16 mouse cellular contexts compared by ENCODE assay signal in genomic region chr4:3236148-3236779, GRCm38 (mm10). TPM values are rescaled to one million over a fixed set of nuclear protein-coding genes. Genes with fewer than 3 reads are reported as not detected.
DNase-seq lines count a peak whose midpoint lies in the region; ATAC-seq and TF ChIP-seq lines count a peak whose summit lies in the region.
"Not testable (repeated sequence)": the region's sequence is repeated elsewhere in the genome, so short reads cannot be mapped to it uniquely, and the experiment has no call there.
"Had no signal": no experiment of that assay in that cellular context is flagged by ENCODE, and none has a peak within 500 bp of the region (broad histone marks: within the 10 kb centered on the region; RNA-seq: fewer than 3 reads in every experiment).

No protein-coding gene starts in this region.

- H3K4me2 ChIP-seq in embryonic facial prominence, embryonic 15.5 days (replicated peaks); hindbrain, embryonic 11.5 days (replicated peaks; ENCODE audit: low read depth, low read length); intestine, postnatal 0 days (replicated peaks; ENCODE audit: low read depth); limb, embryonic 15.5 days; lung, embryonic 15.5 days; midbrain, embryonic 14.5 days (ENCODE audit: low read length); stomach, embryonic 16.5 days (ENCODE audit: low read depth, low read length): not testable (repeated sequence)

- ATAC-seq in embryonic facial prominence, embryonic 15.5 days (ENCODE audit: insufficient number of reproducible peaks, low FRiP score, low TSS enrichment, low read depth): peak; percentile 67; the same call in 1 of the 2 replicates
- ATAC-seq in hindbrain, embryonic 11.5 days (ENCODE audit: low FRiP score): peak; percentile 53; the same call in 1 of the 2 replicates
- 0 out of 2 replicates have a peak, but pooled peaks have one; percentile 16 for ATAC-seq in intestine, postnatal 0 days
- 0 out of 2 replicates have a peak, but pooled peaks have one; percentile 48 for ATAC-seq in limb, embryonic 15.5 days (ENCODE audit: insufficient number of reproducible peaks, low FRiP score, low TSS enrichment, low read depth)
- ATAC-seq in lung, embryonic 15.5 days (ENCODE audit: borderline replicate concordance, extremely low read depth, low FRiP score, low TSS enrichment): peak; percentile 58; the same call in 1 of the 2 replicates
- peak; percentile 54; the same call in 1 of the 2 replicates for ATAC-seq in midbrain, embryonic 14.5 days (ENCODE audit: low FRiP score, low TSS enrichment)
- ATAC-seq in stomach, embryonic 16.5 days (ENCODE audit: insufficient read depth, low FRiP score): peak; percentile 26; the same call in 1 of the 2 replicates

- not testable (repeated sequence) for H3K36me3 ChIP-seq in embryonic facial prominence, embryonic 15.5 days; hindbrain, embryonic 11.5 days (ENCODE audit: control insufficient read depth, insufficient read depth, low read length); intestine, postnatal 0 days (ENCODE audit: control insufficient read depth, insufficient read depth); limb, embryonic 15.5 days; lung, embryonic 15.5 days; midbrain, embryonic 14.5 days (ENCODE audit: control insufficient read depth, insufficient read depth, low read length); stomach, embryonic 16.5 days (ENCODE audit: control insufficient read depth, insufficient read depth, low read length)

- not testable (repeated sequence) for H3K27me3 ChIP-seq in embryonic facial prominence, embryonic 15.5 days; hindbrain, embryonic 11.5 days (ENCODE audit: control insufficient read depth, insufficient read depth, low read length); intestine, postnatal 0 days (replicated peaks; ENCODE audit: control insufficient read depth, insufficient read depth, low read length); limb, embryonic 15.5 days; lung, embryonic 15.5 days; midbrain, embryonic 14.5 days (ENCODE audit: control insufficient read depth, insufficient read depth, low read length); stomach, embryonic 16.5 days (ENCODE audit: control insufficient read depth, insufficient read depth, low read length)

- H3K9me3 ChIP-seq in embryonic facial prominence, embryonic 15.5 days (replicated peaks); intestine, postnatal 0 days (ENCODE audit: control insufficient read depth); limb, embryonic 15.5 days; lung, embryonic 15.5 days; stomach, embryonic 16.5 days (replicated peaks; ENCODE audit: control insufficient read depth, low read length): not testable (repeated sequence)
- H3K9me3 ChIP-seq in hindbrain, embryonic 11.5 days (ENCODE audit: control insufficient read depth, low read length): peaks cover 14% of the 10 kb centered on the region
- peaks cover 21% of the 10 kb centered on the region for H3K9me3 ChIP-seq in midbrain, embryonic 14.5 days (ENCODE audit: control insufficient read depth, low read length)

- 20% methylated on average over 2 of the region's 2 CpGs for WGBS in embryonic facial prominence, embryonic 15.5 days
- WGBS in hindbrain, embryonic 11.5 days: 29% methylated on average over 2 of the region's 2 CpGs
- WGBS in intestine, postnatal 0 days: 28% methylated on average over 2 of the region's 2 CpGs
- 20% methylated on average over 2 of the region's 2 CpGs for WGBS in limb, embryonic 15.5 days
- WGBS in lung, embryonic 15.5 days: 23% methylated on average over 2 of the region's 2 CpGs
- 26% methylated on average over 2 of the region's 2 CpGs for WGBS in midbrain, embryonic 14.5 days
- 28% methylated on average over 2 of the region's 2 CpGs for WGBS in stomach, embryonic 16.5 days

- H3K4me1 ChIP-seq in embryonic facial prominence, embryonic 15.5 days; hindbrain, embryonic 11.5 days (replicated peaks; ENCODE audit: control insufficient read depth, insufficient read depth, low read length); intestine, postnatal 0 days (replicated peaks; ENCODE audit: control insufficient read depth, insufficient read depth, low read length); limb, embryonic 15.5 days; lung, embryonic 15.5 days; midbrain, embryonic 14.5 days (ENCODE audit: control insufficient read depth, insufficient read depth, low read length); stomach, embryonic 16.5 days (ENCODE audit: control insufficient read depth, insufficient read depth, low read length): not testable (repeated sequence)

- H3K9ac ChIP-seq in embryonic facial prominence, embryonic 15.5 days; hindbrain, embryonic 11.5 days (ENCODE audit: low read depth, low read length); intestine, postnatal 0 days (ENCODE audit: low read depth, low read length); limb, embryonic 15.5 days; lung, embryonic 15.5 days; midbrain, embryonic 14.5 days (replicated peaks; ENCODE audit: low read length); stomach, embryonic 16.5 days (ENCODE audit: low read length): not testable (repeated sequence)

- peak; percentile 90 for DNase-seq in heart, adult 11 months
- not testable (repeated sequence) for DNase-seq in hindbrain, embryonic 11.5 days (ENCODE audit: low spot score); midbrain, embryonic 14.5 days

- not testable (repeated sequence) for H3K4me3 ChIP-seq in embryonic facial prominence, embryonic 15.5 days (replicated peaks); hindbrain, embryonic 11.5 days (ENCODE audit: low read depth, low read length); intestine, postnatal 0 days (ENCODE audit: low read depth, low read length); limb, embryonic 15.5 days; lung, embryonic 15.5 days; midbrain, embryonic 14.5 days (replicated peaks; ENCODE audit: low read depth, low read length); stomach, embryonic 16.5 days (replicated peaks; ENCODE audit: low read length)

- not testable (repeated sequence) for TF ChIP-seq CTCF in intestine, postnatal 0 days (IDR thresholded peaks at IDR 0.05; ENCODE audit: low read depth)

- not testable (repeated sequence) for H3K27ac ChIP-seq in embryonic facial prominence, embryonic 15.5 days (replicated peaks); hindbrain, embryonic 11.5 days (ENCODE audit: low read depth, low read length); intestine, postnatal 0 days (ENCODE audit: low read depth, low read length); limb, embryonic 15.5 days; lung, embryonic 15.5 days; midbrain, embryonic 14.5 days (replicated peaks; ENCODE audit: low read depth, low read length); stomach, embryonic 16.5 days (ENCODE audit: low read length)

RNA-seq across cellular contexts. Expression of gene Vmn1r3, which starts 51.1 kb away (rescaled TPM):
- polyA plus RNA-seq in embryonic facial prominence, embryonic 15.5 days (2015; fragmentation: Nextera tagmentation; extraction: Ambion mirVana): not detected in 2 replicates
- not detected in 2 replicates for polyA plus RNA-seq in hindbrain, embryonic 11.5 days (2014; fragmentation: Nextera tagmentation; extraction: Ambion mirVana)
- polyA plus RNA-seq in intestine, postnatal 0 days (2015; fragmentation: Nextera tagmentation; extraction: Ambion mirVana): not detected in 2 replicates
- not detected in 2 replicates for polyA plus RNA-seq in limb, embryonic 15.5 days (2015; fragmentation: Nextera tagmentation; extraction: Ambion mirVana)
- not detected in 2 replicates for polyA plus RNA-seq in lung, embryonic 15.5 days (2015; fragmentation: Nextera tagmentation; extraction: Ambion mirVana)
- polyA plus RNA-seq in midbrain, embryonic 14.5 days (2014; fragmentation: Nextera tagmentation; extraction: Ambion mirVana): not detected in 2 replicates
- polyA plus RNA-seq in stomach, embryonic 16.5 days (2015; fragmentation: Nextera tagmentation; extraction: Ambion mirVana): not detected in 2 replicates
- polyA plus RNA-seq: erythroblast, embryonic 14.5 days; forebrain, embryonic 14.5 days; G1E; heart, embryonic 16.5 days; intestine, embryonic 14.5 days; limb, embryonic 13.5 days; neural tube, embryonic 11.5 days; small intestine, adult 2 months had no signal

Comparison
In these comparisons a context has a peak if more than half of its experiments do, and no peak if none do; other contexts are left out.
1. ATAC-seq: peak in every context shown above with its lines; median percentile 67 in embryonic facial prominence, embryonic 15.5 days; 58 in lung, embryonic 15.5 days; 54 in midbrain, embryonic 14.5 days; 53 in hindbrain, embryonic 11.5 days; 48 in limb, embryonic 15.5 days; 26 in stomach, embryonic 16.5 days; 16 in intestine, postnatal 0 days.